Mouse (Mus musculus) ES-E14 (cell line): ENCODE data around the gene Eif2s2.
"Not testable (repeated sequence)": the region's sequence is repeated elsewhere in the genome, so short reads cannot be mapped to it uniquely, and the experiment has no call there.

Experiments
- MAFK ChIP-seq: IDR thresholded peaks from 2 replicates; pipeline ENCODE4 v1.6.1; 2014; ENCODE audit warnings: mild to moderate bottlenecking, low read depth, low read length, inconsistent platforms; ENCODE audit not compliant: insufficient read depth
- ZC3H11A ChIP-seq: IDR thresholded peaks from 2 replicates; pipeline ENCODE4 v1.6.1; 2012; ENCODE audit warnings: low read depth, mild to moderate bottlenecking, inconsistent platforms, low read length, borderline replicate concordance

DNA sequence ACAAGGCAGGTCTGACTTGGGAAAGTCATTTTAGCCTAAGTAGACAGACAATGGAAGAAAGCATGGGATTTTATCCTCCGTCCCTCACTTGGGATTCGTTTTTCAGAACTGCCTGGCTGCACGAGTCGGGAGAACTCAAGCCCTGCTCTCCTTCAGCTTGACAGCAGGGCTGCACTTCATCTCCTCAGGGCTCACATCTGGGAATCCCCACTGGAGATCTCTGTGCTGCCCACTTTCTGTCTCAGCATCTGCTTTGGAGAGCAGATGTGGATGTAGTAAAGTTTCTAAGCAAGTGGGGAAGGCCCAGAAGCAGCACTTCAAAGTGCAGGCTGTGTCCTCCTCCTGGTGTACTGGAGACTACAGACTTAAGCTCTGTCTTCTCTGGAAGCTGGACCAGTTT lies 29.4 kb upstream of the Eif2s2 start:
- TF ChIP-seq ZC3H11A, MAFK: not testable (repeated sequence)
